In genomic region chr3:29421634-29422033, GRCm38 (mm10) we compare ENCODE assay signal across 28 mouse cellular contexts.
"Had no signal": no experiment of that assay in that cellular context is flagged by ENCODE, and none has a peak within 500 bp of the region (broad histone marks: within the 10 kb centered on the region; RNA-seq: fewer than 3 reads in every experiment).

No protein-coding gene starts in this region.

- H3K4me3 ChIP-seq: gastrocnemius, adult 2 months; heart, embryonic 10.5 days; heart, embryonic 12.5 days; hindbrain, embryonic 10.5 days; hindbrain, embryonic 12.5 days; intestine, embryonic 15.5 days; layer of hippocampus, adult 2 months; left cerebral cortex, adult 2 months; limb, embryonic 10.5 days; limb, embryonic 12.5 days; liver, embryonic 13.5 days; liver, embryonic 15.5 days had no signal

- H3K27me3 ChIP-seq: heart, embryonic 12.5 days; hindbrain, embryonic 12.5 days; intestine, embryonic 15.5 days; limb, embryonic 12.5 days; liver, embryonic 13.5 days; liver, embryonic 15.5 days had no signal

- H3K4me2 ChIP-seq: heart, embryonic 12.5 days; hindbrain, embryonic 12.5 days; hindbrain, embryonic 14.5 days; intestine, embryonic 15.5 days; limb, embryonic 12.5 days; liver, embryonic 11.5 days; liver, embryonic 13.5 days; liver, embryonic 15.5 days had no signal

- H3K36me3 ChIP-seq: heart, embryonic 10.5 days; heart, embryonic 12.5 days; hindbrain, embryonic 10.5 days; hindbrain, embryonic 12.5 days; intestine, embryonic 15.5 days; limb, embryonic 10.5 days; limb, embryonic 12.5 days; liver, embryonic 13.5 days; liver, embryonic 15.5 days had no signal

- DNase-seq: gastrocnemius, adult 2 months; gastrocnemius, postnatal 10 days; gastrocnemius, postnatal 25 days; heart, adult 18-20 months; heart, postnatal 10 days; heart, postnatal 4 days; kidney, adult 18-20 months; kidney, adult 8-10 months; kidney, postnatal 10 days; kidney, postnatal 25 days; kidney, postnatal 4 days; liver; liver, embryonic 13.5 days had no signal

- H3K9me3 ChIP-seq: heart, embryonic 10.5 days; heart, embryonic 12.5 days; hindbrain, embryonic 10.5 days; hindbrain, embryonic 12.5 days; intestine, embryonic 15.5 days; limb, embryonic 10.5 days; limb, embryonic 12.5 days; liver, embryonic 13.5 days; liver, embryonic 15.5 days had no signal

- ATAC-seq: hindbrain, embryonic 16.5 days; inflammation-experienced regulatory T-cells, adult 6 months; intestine, embryonic 15.5 days; intestine, postnatal 0 days had no signal

- H3K4me1 ChIP-seq: heart, embryonic 10.5 days; heart, embryonic 12.5 days; hindbrain, embryonic 12.5 days; intestine, embryonic 15.5 days; limb, embryonic 10.5 days; limb, embryonic 12.5 days; liver, embryonic 13.5 days; liver, embryonic 15.5 days had no signal

- H3K27ac ChIP-seq: gastrocnemius, adult 2 months; heart, embryonic 10.5 days; hindbrain, embryonic 10.5 days; hindbrain, embryonic 12.5 days; hindbrain, embryonic 14.5 days; intestine, embryonic 15.5 days; layer of hippocampus, adult 2 months; left cerebral cortex, adult 2 months; limb, embryonic 10.5 days; limb, embryonic 12.5 days; liver, embryonic 13.5 days; liver, embryonic 15.5 days had no signal

- H3K9ac ChIP-seq: heart, embryonic 12.5 days; hindbrain, embryonic 12.5 days; hindbrain, embryonic 14.5 days; intestine, embryonic 15.5 days; limb, embryonic 12.5 days; liver, embryonic 13.5 days; liver, embryonic 15.5 days had no signal
